Mouse (Mus musculus): Measurements from ENCODE around the gene Pgm2l1. TPM values are rescaled to one million over a fixed set of nuclear protein-coding genes. Genes with fewer than 3 reads are reported as not detected.
"Not testable (repeated sequence)": the region's sequence is repeated elsewhere in the genome, so short reads cannot be mapped to it uniquely, and the experiment has no call there.

Gene Pgm2l1
- polyA plus RNA-seq, 1 experiment from 2014 or later = 8.9 TPM

- H3K9ac ChIP-seq = no peak overlapping the region
- no peaks in the 10 kb centered on the region for H3K36me3 ChIP-seq (replicated peaks)
- no peak for ATAC-seq (ENCODE audit: low FRiP score)
- peaks cover under 1% of the 10 kb centered on the region; the same call in 1 of the 2 replicates for H3K4me1 ChIP-seq
- H3K9me3 ChIP-seq = no peaks in the 10 kb centered on the region
- no peak overlapping the region for H3K4me2 ChIP-seq
- no peaks in the 10 kb centered on the region for H3K27me3 ChIP-seq
- no peak overlapping the region for H3K4me3 ChIP-seq (replicated peaks)
- H3K27ac ChIP-seq = no peak overlapping the region
Measured at GRCm38 (mm10) chr7:100233681-100234080, 6.5 kb downstream of the Pgm2l1 start.

GRCm38 (mm10) chr7:100234264-100234885, 7.2 kb downstream of the Pgm2l1 start:
- H3K9ac ChIP-seq = no peak overlapping the region
- ATAC-seq (ENCODE audit: low FRiP score) = no peak
- H3K9me3 ChIP-seq = no peaks in the 10 kb centered on the region
- H3K4me2 ChIP-seq = no peak overlapping the region
- H3K27me3 ChIP-seq = no peaks in the 10 kb centered on the region
- H3K4me3 ChIP-seq (replicated peaks) = no peak overlapping the region
- no peak overlapping the region for H3K27ac ChIP-seq
- no peaks in the 10 kb centered on the region for H3K36me3 ChIP-seq (replicated peaks)
- H3K4me1 ChIP-seq = no peaks in the 10 kb centered on the region
- WGBS = 71% methylated on average over 7 of the region's 7 CpGs

GRCm38 (mm10) chr7:100238271-100238670, 11.1 kb downstream of the Pgm2l1 start:
- ATAC-seq (ENCODE audit: low FRiP score) = no peak
- H3K27ac ChIP-seq = no peak overlapping the region
- 76% methylated on average over 1 of the region's 1 CpGs for whole genome bisulfite sequencing
- no peaks in the 10 kb centered on the region for H3K27me3 ChIP-seq
- no peak overlapping the region for H3K4me3 ChIP-seq (replicated peaks)
- H3K9ac ChIP-seq = no peak overlapping the region
- no peak overlapping the region for H3K4me2 ChIP-seq
- H3K4me1 ChIP-seq = no peaks in the 10 kb centered on the region
- H3K36me3 ChIP-seq (replicated peaks) = no peaks in the 10 kb centered on the region
- no peaks in the 10 kb centered on the region for H3K9me3 ChIP-seq

- Histone ChIP-seq H3K36me3 (replicated peaks) (no peaks in the 10 kb centered on the region), H3K4me1 (no peaks in the 10 kb centered on the region), H3K4me2 (no peak overlapping the region), H3K9ac (no peak overlapping the region), H3K27ac (no peak overlapping the region), H3K4me3 (replicated peaks) (no peak overlapping the region), H3K27me3 (no peaks in the 10 kb centered on the region), H3K9me3 (no peaks in the 10 kb centered on the region)
- WGBS = 68% methylated on average over 2 of the region's 2 CpGs
- no peak for ATAC-seq (ENCODE audit: low FRiP score)
Measured at GRCm38 (mm10) chr7:100240601-100241000, 13.4 kb downstream of the Pgm2l1 start.

GRCm38 (mm10) chr7:100243007-100243406, 15.8 kb downstream of the Pgm2l1 start:
- Histone ChIP-seq H3K27ac (no peak overlapping the region), H3K4me3 (replicated peaks) (no peak overlapping the region), H3K4me1 (no peaks in the 10 kb centered on the region), H3K4me2 (no peak overlapping the region), H3K9me3 (no peaks in the 10 kb centered on the region), H3K36me3 (replicated peaks) (no peaks in the 10 kb centered on the region), H3K27me3 (no peaks in the 10 kb centered on the region), H3K9ac (no peak overlapping the region)
- no peak for ATAC-seq (ENCODE audit: low FRiP score)
- WGBS = 75% methylated on average over 1 of the region's 1 CpGs

- H3K27ac ChIP-seq = no peak overlapping the region
- H3K36me3 ChIP-seq (replicated peaks) = no peaks in the 10 kb centered on the region
- no peaks in the 10 kb centered on the region for H3K4me1 ChIP-seq
- no peaks in the 10 kb centered on the region for H3K9me3 ChIP-seq
- ATAC-seq (ENCODE audit: low FRiP score) = no peak
- H3K27me3 ChIP-seq = no peaks in the 10 kb centered on the region
- H3K9ac ChIP-seq = no peak overlapping the region
- H3K4me3 ChIP-seq (replicated peaks) = no peak overlapping the region
- no peak overlapping the region for H3K4me2 ChIP-seq
- 90% methylated on average over 4 of the region's 4 CpGs for WGBS
Measured at GRCm38 (mm10) chr7:100244225-100244624, 17.0 kb downstream of the Pgm2l1 start.

- Histone ChIP-seq H3K9ac (no peak overlapping the region), H3K36me3 (replicated peaks) (no peaks in the 10 kb centered on the region), H3K4me1 (no peaks in the 10 kb centered on the region), H3K9me3 (no peaks in the 10 kb centered on the region), H3K4me3 (replicated peaks) (no peak overlapping the region), H3K4me2 (no peak overlapping the region), H3K27ac (no peak overlapping the region), H3K27me3 (no peaks in the 10 kb centered on the region)
- 92% methylated on average over 3 of the region's 3 CpGs for WGBS
- no peak for ATAC-seq (ENCODE audit: low FRiP score)
Measured at GRCm38 (mm10) chr7:100245176-100245575, 18.0 kb downstream of the Pgm2l1 start.

- Histone ChIP-seq H3K4me3 (replicated peaks) (no peak overlapping the region), H3K27me3 (no peaks in the 10 kb centered on the region), H3K4me2 (no peak overlapping the region), H3K36me3 (replicated peaks) (peaks cover 23% of the 10 kb centered on the region), H3K9ac (no peak overlapping the region), H3K9me3 (no peaks in the 10 kb centered on the region), H3K4me1 (no peaks in the 10 kb centered on the region), H3K27ac (no peak overlapping the region)
- no peak for ATAC-seq (ENCODE audit: low FRiP score)
- WGBS = 91% methylated on average over 5 of the region's 5 CpGs
Measured at GRCm38 (mm10) chr7:100250667-100251066, 23.5 kb downstream of the Pgm2l1 start.

- H3K27me3 ChIP-seq = no peaks in the 10 kb centered on the region
- H3K4me3 ChIP-seq (replicated peaks) = no peak overlapping the region
- H3K4me1 ChIP-seq = no peaks in the 10 kb centered on the region
- WGBS = 86% methylated on average over 3 of the region's 3 CpGs
- no peak for ATAC-seq (ENCODE audit: low FRiP score)
- H3K36me3 ChIP-seq (replicated peaks) = peaks cover 19% of the 10 kb centered on the region
- H3K4me2 ChIP-seq = no peak overlapping the region
- no peak overlapping the region for H3K27ac ChIP-seq
- H3K9me3 ChIP-seq = no peaks in the 10 kb centered on the region
- no peak overlapping the region for H3K9ac ChIP-seq
Measured at GRCm38 (mm10) chr7:100262350-100262749, 35.2 kb downstream of the Pgm2l1 start.

GRCm38 (mm10) chr7:100264934-100265333, 37.7 kb downstream of the Pgm2l1 start:
- H3K4me1 ChIP-seq; H3K4me2 ChIP-seq; H3K9me3 ChIP-seq; H3K4me3 ChIP-seq (replicated peaks); H3K9ac ChIP-seq; ATAC-seq (ENCODE audit: low FRiP score); H3K27ac ChIP-seq; H3K27me3 ChIP-seq: not testable (repeated sequence)
- peaks cover 25% of the 10 kb centered on the region for H3K36me3 ChIP-seq (replicated peaks)
- 60% methylated on average over 17 of the region's 17 CpGs for WGBS

GRCm38 (mm10) chr7:100272369-100272768, 45.2 kb downstream of the Pgm2l1 start:
- H3K4me2 ChIP-seq = no peak overlapping the region
- H3K36me3 ChIP-seq (replicated peaks) = peaks cover 11% of the 10 kb centered on the region
- no peaks in the 10 kb centered on the region for H3K4me1 ChIP-seq
- no peak overlapping the region for H3K9ac ChIP-seq
- ATAC-seq (ENCODE audit: low FRiP score) = no peak
- 96% methylated on average over 8 of the region's 8 CpGs for WGBS
- no peaks in the 10 kb centered on the region for H3K27me3 ChIP-seq
- no peaks in the 10 kb centered on the region for H3K9me3 ChIP-seq
- H3K4me3 ChIP-seq (replicated peaks) = no peak overlapping the region
- no peak overlapping the region for H3K27ac ChIP-seq

GRCm38 (mm10) chr7:100274507-100274906, 47.3 kb downstream of the Pgm2l1 start:
- no peak overlapping the region for H3K27ac ChIP-seq
- H3K4me1 ChIP-seq = no peaks in the 10 kb centered on the region
- WGBS = 83% methylated on average over 6 of the region's 6 CpGs
- no peaks in the 10 kb centered on the region for H3K27me3 ChIP-seq
- H3K4me2 ChIP-seq = no peak overlapping the region
- no peak overlapping the region for H3K4me3 ChIP-seq (replicated peaks)
- H3K36me3 ChIP-seq (replicated peaks) = 0 out of 2 replicates have a peak, but pooled peaks cover 5% of the 10 kb centered on the region
- ATAC-seq (ENCODE audit: low FRiP score) = no peak
- H3K9ac ChIP-seq = no peak overlapping the region
- H3K9me3 ChIP-seq = no peaks in the 10 kb centered on the region

- 0 out of 2 replicates have a peak, but pooled peaks cover 5% of the 10 kb centered on the region for H3K36me3 ChIP-seq (replicated peaks)
- H3K27me3 ChIP-seq = no peaks in the 10 kb centered on the region
- no peak overlapping the region for H3K4me3 ChIP-seq (replicated peaks)
- WGBS = 45% methylated on average over 2 of the region's 2 CpGs
- 0 out of 2 replicates have a peak, but pooled peaks cover 4% of the 10 kb centered on the region for H3K4me1 ChIP-seq
- no peak overlapping the region for H3K4me2 ChIP-seq
- no peak for ATAC-seq (ENCODE audit: low FRiP score)
- no peak overlapping the region for H3K27ac ChIP-seq
- no peaks in the 10 kb centered on the region for H3K9me3 ChIP-seq
- no peak overlapping the region for H3K9ac ChIP-seq
Measured at GRCm38 (mm10) chr7:100276397-100276796, 49.2 kb downstream of the Pgm2l1 start.

Measured in forebrain, embryonic 12.5 days (tissue).